Mouse (Mus musculus): ENCODE data around the gene Rpl24. TPM values are rescaled to one million over a fixed set of nuclear protein-coding genes. Genes with fewer than 3 reads are reported as not detected.
"Not testable (repeated sequence)": the region's sequence is repeated elsewhere in the genome, so short reads cannot be mapped to it uniquely, and the experiment has no call there.

Rpl24 gene
- polyA plus RNA-seq, 1 experiment from 2014 or later: 886 TPM

- not testable (repeated sequence) for DNase-seq (ENCODE audit: low spot score); H3K4me1 ChIP-seq (replicated peaks; ENCODE audit: control insufficient read depth, insufficient read depth, low read length); H3K36me3 ChIP-seq (ENCODE audit: control insufficient read depth, insufficient read depth, low read length); ATAC-seq (replicated peaks; ENCODE audit: low FRiP score, low TSS enrichment, low read depth); H3K9ac ChIP-seq (ENCODE audit: low read length); H3K9me3 ChIP-seq (ENCODE audit: control insufficient read depth, low read length); H3K27ac ChIP-seq (ENCODE audit: low read depth); H3K4me3 ChIP-seq (ENCODE audit: low read depth, low read length); H3K27me3 ChIP-seq (replicated peaks; ENCODE audit: control insufficient read depth, insufficient read depth, low read length); H3K4me2 ChIP-seq (ENCODE audit: low read length)
- 90% methylated on average over 5 of the region's 11 CpGs for WGBS
Observed at GRCm38 (mm10) chr16:55963068-55963467, 3.0 kb upstream of the Rpl24 start.

DNA sequence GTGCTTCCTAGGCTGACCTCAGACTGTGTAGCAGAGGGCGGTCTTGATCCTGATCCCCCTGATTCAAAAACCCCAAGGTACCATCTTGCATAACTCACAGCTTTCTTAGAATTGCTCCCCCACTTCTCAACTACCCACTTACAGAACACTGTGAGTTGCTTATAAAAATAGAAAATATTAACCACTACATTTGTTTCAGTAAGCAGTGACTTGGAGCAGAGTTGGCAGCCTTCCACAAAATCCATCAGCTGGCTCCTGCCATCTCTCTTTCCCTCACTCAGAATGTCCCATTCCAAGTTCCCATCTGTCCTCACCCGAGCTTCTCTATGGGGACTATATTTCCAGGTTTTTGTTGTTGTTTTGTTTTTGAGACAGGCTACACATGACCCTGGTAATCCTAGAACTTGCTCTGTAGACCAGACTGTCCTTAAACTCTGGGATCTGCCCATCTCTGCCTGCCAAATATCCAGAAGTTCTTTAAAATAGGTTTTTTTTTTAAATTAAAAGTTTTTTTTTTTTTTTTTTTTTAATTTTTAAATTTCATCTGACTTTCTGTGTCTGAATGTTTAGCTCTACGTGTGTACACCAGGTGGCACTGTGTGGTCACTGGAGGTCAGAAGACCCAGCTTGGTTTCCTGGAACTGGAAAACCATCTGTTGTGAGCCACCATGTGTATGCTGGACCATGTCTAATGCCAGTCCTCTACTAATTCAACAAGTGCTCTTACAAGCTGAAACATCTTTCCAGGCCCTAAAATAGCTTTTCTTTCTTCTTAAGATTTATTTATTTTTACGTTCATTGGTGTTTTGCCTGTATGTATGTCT, 1.7 kb upstream of the Rpl24 start:
- H3K9ac ChIP-seq (ENCODE audit: low read length): no peak overlapping the region
- peaks cover 13% of the 10 kb centered on the region for H3K36me3 ChIP-seq (ENCODE audit: control insufficient read depth, insufficient read depth, low read length)
- DNase-seq (ENCODE audit: low spot score) (no peak), ATAC-seq (replicated peaks; ENCODE audit: low FRiP score, low TSS enrichment, low read depth) (no peak)
- WGBS: 67% methylated on average over 4 of the region's 4 CpGs
- no peak overlapping the region for H3K27ac ChIP-seq (ENCODE audit: low read depth)
- H3K4me2 ChIP-seq (ENCODE audit: low read length): no peak overlapping the region
- H3K4me3 ChIP-seq (ENCODE audit: low read depth, low read length): no peak overlapping the region
- peaks cover 8% of the 10 kb centered on the region; the same call in 1 of the 2 replicates for H3K4me1 ChIP-seq (replicated peaks; ENCODE audit: control insufficient read depth, insufficient read depth, low read length)
- no peaks in the 10 kb centered on the region for H3K27me3 ChIP-seq (replicated peaks; ENCODE audit: control insufficient read depth, insufficient read depth, low read length)
- H3K9me3 ChIP-seq (ENCODE audit: control insufficient read depth, low read length): no peaks in the 10 kb centered on the region

- peaks cover 14% of the 10 kb centered on the region; the same call in 1 of the 2 replicates for H3K4me1 ChIP-seq (replicated peaks; ENCODE audit: control insufficient read depth, insufficient read depth, low read length)
- no peak overlapping the region for H3K27ac ChIP-seq (ENCODE audit: low read depth)
- peak overlapping the region; percentile 80 for H3K4me3 ChIP-seq (ENCODE audit: low read depth, low read length)
- peak overlapping the region; percentile 98 for H3K9ac ChIP-seq (ENCODE audit: low read length)
- no peaks in the 10 kb centered on the region for H3K27me3 ChIP-seq (replicated peaks; ENCODE audit: control insufficient read depth, insufficient read depth, low read length)
- DNase-seq (ENCODE audit: low spot score): no peak
- H3K9me3 ChIP-seq (ENCODE audit: control insufficient read depth, low read length): no peaks in the 10 kb centered on the region
- H3K36me3 ChIP-seq (ENCODE audit: control insufficient read depth, insufficient read depth, low read length): peaks cover 42% of the 10 kb centered on the region
- ATAC-seq (replicated peaks; ENCODE audit: low FRiP score, low TSS enrichment, low read depth): no peak
- H3K4me2 ChIP-seq (ENCODE audit: low read length): peak overlapping the region; percentile 75
- 30% methylated on average over 1 of the region's 1 CpGs for WGBS
Observed at GRCm38 (mm10) chr16:55967221-55967620, 1.1 kb downstream of the Rpl24 start.

DNA sequence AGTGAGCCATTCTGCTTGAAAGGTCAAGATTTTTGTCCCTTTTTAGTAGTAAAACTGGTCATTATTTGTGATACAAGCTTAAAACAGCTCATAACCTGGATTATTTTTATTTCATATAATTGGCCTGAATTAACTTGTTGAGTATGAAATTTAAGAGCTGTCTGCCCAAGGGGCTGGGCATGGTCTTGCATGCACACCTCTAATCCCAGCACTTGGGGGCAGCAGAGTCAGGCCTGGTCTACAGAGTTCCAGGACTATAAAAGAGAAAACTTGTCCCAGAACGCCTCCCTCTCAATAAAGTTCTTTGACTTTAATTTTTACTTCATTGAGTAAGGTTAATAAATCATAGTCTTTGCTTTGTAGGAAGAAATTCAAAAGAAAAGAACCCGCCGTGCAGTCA, 3.1 kb downstream of the Rpl24 start:
- Histone ChIP-seq H3K36me3 (ENCODE audit: control insufficient read depth, insufficient read depth, low read length) (peaks cover 46% of the 10 kb centered on the region), H3K27me3 (replicated peaks; ENCODE audit: control insufficient read depth, insufficient read depth, low read length) (no peaks in the 10 kb centered on the region), H3K27ac (ENCODE audit: low read depth) (no peak overlapping the region), H3K9ac (ENCODE audit: low read length) (no peak overlapping the region), H3K4me1 (replicated peaks; ENCODE audit: control insufficient read depth, insufficient read depth, low read length) (peaks cover 21% of the 10 kb centered on the region), H3K4me3 (ENCODE audit: low read depth, low read length) (no peak overlapping the region), H3K4me2 (ENCODE audit: low read length) (no peak overlapping the region), H3K9me3 (ENCODE audit: control insufficient read depth, low read length) (no peaks in the 10 kb centered on the region)
- DNase-seq (ENCODE audit: low spot score) (peak; percentile 64), ATAC-seq (replicated peaks; ENCODE audit: low FRiP score, low TSS enrichment, low read depth) (no peak)
- WGBS: 72% methylated on average over 3 of the region's 3 CpGs

GRCm38 (mm10) chr16:55970416-55970815, 4.3 kb downstream of the Rpl24 start:
- Histone ChIP-seq H3K27me3 (replicated peaks; ENCODE audit: control insufficient read depth, insufficient read depth, low read length) (no peaks in the 10 kb centered on the region), H3K4me3 (ENCODE audit: low read depth, low read length) (no peak overlapping the region), H3K4me2 (ENCODE audit: low read length) (no peak overlapping the region), H3K36me3 (ENCODE audit: control insufficient read depth, insufficient read depth, low read length) (peaks cover 46% of the 10 kb centered on the region), H3K9me3 (ENCODE audit: control insufficient read depth, low read length) (no peaks in the 10 kb centered on the region), H3K9ac (ENCODE audit: low read length) (no peak overlapping the region), H3K27ac (ENCODE audit: low read depth) (no peak overlapping the region), H3K4me1 (replicated peaks; ENCODE audit: control insufficient read depth, insufficient read depth, low read length) (peaks cover 25% of the 10 kb centered on the region)
- DNase-seq (ENCODE audit: low spot score) (no peak), ATAC-seq (replicated peaks; ENCODE audit: low FRiP score, low TSS enrichment, low read depth) (no peak)
- 92% methylated on average over 5 of the region's 5 CpGs for WGBS

GRCm38 (mm10) chr16:55971735-55972615, 5.9 kb downstream of the Rpl24 start:
- no peak overlapping the region for H3K4me2 ChIP-seq (ENCODE audit: low read length)

GRCm38 (mm10) chr16:55972626-55973201, 6.6 kb downstream of the Rpl24 start:
- WGBS: 53% methylated on average over 10 of the region's 10 CpGs
- H3K4me3 ChIP-seq (ENCODE audit: low read depth, low read length): peak overlapping the region; percentile 97

More at GRCm38 (mm10) chr16:55971735-55972615, 5.9 kb downstream of the Rpl24 start:
- WGBS: 83% methylated on average over 6 of the region's 6 CpGs
- peaks cover 29% of the 10 kb centered on the region for H3K4me1 ChIP-seq (replicated peaks; ENCODE audit: control insufficient read depth, insufficient read depth, low read length)
- no peak for ATAC-seq (replicated peaks; ENCODE audit: low FRiP score, low TSS enrichment, low read depth)
- H3K9me3 ChIP-seq (ENCODE audit: control insufficient read depth, low read length): no peaks in the 10 kb centered on the region
- H3K27ac ChIP-seq (ENCODE audit: low read depth): no peak overlapping the region
- H3K36me3 ChIP-seq (ENCODE audit: control insufficient read depth, insufficient read depth, low read length): peaks cover 46% of the 10 kb centered on the region
- H3K4me3 ChIP-seq (ENCODE audit: low read depth, low read length): no peak overlapping the region
- no peak for DNase-seq (ENCODE audit: low spot score)
- H3K27me3 ChIP-seq (replicated peaks; ENCODE audit: control insufficient read depth, insufficient read depth, low read length): no peaks in the 10 kb centered on the region
- no peak overlapping the region for H3K9ac ChIP-seq (ENCODE audit: low read length)

GRCm38 (mm10) chr16:55973431-55974255, 7.6 kb downstream of the Rpl24 start, which contains the start of gene Zbtb11:
Gene Zbtb11 (plus strand): TSS chr16:55973883.
- under 1% methylated on average over 78 of the region's 86 CpGs for WGBS
- H3K4me2 ChIP-seq (ENCODE audit: low read length): peak within 1 kb of the TSS; percentile 77
- H3K9ac ChIP-seq (ENCODE audit: low read length): peak within 1 kb of the TSS; percentile 89
- H3K27me3 ChIP-seq (replicated peaks; ENCODE audit: control insufficient read depth, insufficient read depth, low read length): no peaks in the 10 kb centered on the region
- H3K36me3 ChIP-seq (ENCODE audit: control insufficient read depth, insufficient read depth, low read length): peaks cover 41% of the 10 kb centered on the region
- peak within 1 kb of the TSS; percentile 80 for H3K27ac ChIP-seq (ENCODE audit: low read depth)
- DNase-seq (ENCODE audit: low spot score) (peak; percentile 100), ATAC-seq (replicated peaks; ENCODE audit: low FRiP score, low TSS enrichment, low read depth) (peak; percentile 97)
- no peaks in the 10 kb centered on the region for H3K9me3 ChIP-seq (ENCODE audit: control insufficient read depth, low read length)
- H3K4me1 ChIP-seq (replicated peaks; ENCODE audit: control insufficient read depth, insufficient read depth, low read length): peaks cover 22% of the 10 kb centered on the region
- peak within 1 kb of the TSS; percentile 97 for H3K4me3 ChIP-seq (ENCODE audit: low read depth, low read length)

More at GRCm38 (mm10) chr16:55972626-55973201, 6.6 kb downstream of the Rpl24 start:
- peak overlapping the region; percentile 48 for H3K9ac ChIP-seq (ENCODE audit: low read length)
- peak overlapping the region; percentile 77 for H3K4me2 ChIP-seq (ENCODE audit: low read length)
- peaks cover 25% of the 10 kb centered on the region for H3K4me1 ChIP-seq (replicated peaks; ENCODE audit: control insufficient read depth, insufficient read depth, low read length)
- ATAC-seq (replicated peaks; ENCODE audit: low FRiP score, low TSS enrichment, low read depth) (no peak), DNase-seq (ENCODE audit: low spot score) (no peak)
- H3K27me3 ChIP-seq (replicated peaks; ENCODE audit: control insufficient read depth, insufficient read depth, low read length): no peaks in the 10 kb centered on the region
- H3K36me3 ChIP-seq (ENCODE audit: control insufficient read depth, insufficient read depth, low read length): peaks cover 44% of the 10 kb centered on the region
- peak overlapping the region; percentile 80 for H3K27ac ChIP-seq (ENCODE audit: low read depth)
- no peaks in the 10 kb centered on the region for H3K9me3 ChIP-seq (ENCODE audit: control insufficient read depth, low read length)

Data from intestine, embryonic 14.5 days (tissue).